Mouse (Mus musculus) heart, embryonic 11.5 days (tissue): ENCODE results near the gene Ltbp1. TPM values are rescaled to one million over a fixed set of nuclear protein-coding genes. Genes with fewer than 3 reads are reported as not detected.

Experiments
- ATAC-seq: fragments of 200-750 bp; cut with Nextera tagmentation; replicated peaks from 2 replicates; pipeline ENCODE4 v1.8.0; 2017; ENCODE audit warnings: moderate library complexity; ENCODE audit not compliant: insufficient number of reproducible peaks, low FRiP score, low TSS enrichment
- H3K27ac ChIP-seq: fragments of 300-500 bp; sonication (generic); 2 replicates; pipeline ENCODE4 v1.5.1; 2014; ENCODE audit warnings: mild to moderate bottlenecking, low read depth, low read length
- H3K27me3 ChIP-seq: fragments of 300-500 bp; sonication (generic); 2 replicates; pipeline ENCODE4 v1.6.1; 2014; ENCODE audit warnings: mild to moderate bottlenecking, low read length, mixed read lengths; ENCODE audit not compliant: control insufficient read depth, insufficient read depth
- H3K36me3 ChIP-seq: fragments of 300-500 bp; sonication (generic); 2 replicates; pipeline ENCODE4 v1.6.1; 2014; ENCODE audit warnings: mild to moderate bottlenecking, low read length, moderate library complexity, mixed read lengths; ENCODE audit not compliant: control insufficient read depth, insufficient read depth
- H3K4me1 ChIP-seq: fragments of 300-500 bp; sonication (generic); 2 replicates; pipeline ENCODE4 v1.6.1; 2014; ENCODE audit warnings: low read length; ENCODE audit not compliant: control insufficient read depth, insufficient read depth
- H3K4me2 ChIP-seq: fragments of 300-500 bp; sonication (generic); 2 replicates; pipeline ENCODE4 v1.6.1; 2014; ENCODE audit warnings: mild to moderate bottlenecking, moderate library complexity
- H3K4me3 ChIP-seq: fragments of 300-500 bp; sonication (generic); 2 replicates; pipeline ENCODE4 v1.5.1; 2014; ENCODE audit warnings: low read depth, low read length
- H3K9ac ChIP-seq: fragments of 300-500 bp; sonication (generic); 2 replicates; pipeline ENCODE4 v1.6.1; 2014; ENCODE audit warnings: mild to moderate bottlenecking, low read depth, low read length, moderate library complexity
- H3K9me3 ChIP-seq: fragments of 300-500 bp; sonication (generic); replicated peaks from 2 replicates; pipeline ENCODE4 v1.6.1; 2016; ENCODE audit warnings: low read length; ENCODE audit not compliant: control insufficient read depth
- WGBS: fragments of 180-500 bp; shearing (Covaris S2); extraction: QIAGEN DNeasy Blood & Tissue Kit; methylation state at CpG from one replicate; pipeline ENCODE4 v1.1.7; 2014; ENCODE audit not compliant: insufficient replicate concordance; 5-methylcytosine and 5-hydroxymethylcytosine counted together
- polyA plus RNA-seq: library from polyadenylated mRNA; unstranded; fragments of >200 nt; fragmentation: Nextera tagmentation; extraction: Ambion mirVana; gene quantifications from 2 replicates; pipeline ENCODE4 v1.2.1, GENCODE M21; 2014

Gene Ltbp1
- polyA plus RNA-seq, 1 experiment from 2014 or later: 45.4 TPM

DNA sequence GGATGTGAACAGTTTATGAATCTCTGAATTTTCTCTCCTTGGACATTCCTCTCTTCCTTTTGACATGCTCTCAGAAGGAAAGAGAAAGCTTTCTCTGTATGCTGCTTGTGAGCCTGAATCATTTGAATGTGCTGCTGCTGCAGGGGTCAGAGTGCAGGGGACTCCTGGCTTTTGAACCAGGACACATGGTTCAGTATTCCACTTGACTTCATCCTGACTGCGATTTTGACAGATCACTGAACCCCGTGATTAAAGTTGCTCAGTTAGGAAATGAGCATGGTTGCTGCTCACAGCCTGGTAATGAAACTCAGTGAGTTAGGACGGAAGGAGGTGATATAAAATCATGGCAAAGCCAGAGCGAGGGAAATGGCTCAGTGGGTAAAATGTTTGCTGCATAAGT lies 95.8 kb downstream of the Ltbp1 start:
- H3K9ac ChIP-seq: no peak overlapping the region
- no peaks in the 10 kb centered on the region for H3K27me3 ChIP-seq
- H3K4me2 ChIP-seq: no peak overlapping the region
- WGBS: 79% methylated on average over 4 of the region's 4 CpGs
- no peak for ATAC-seq
- no peak overlapping the region for H3K27ac ChIP-seq
- no peaks in the 10 kb centered on the region for H3K4me1 ChIP-seq
- H3K4me3 ChIP-seq: no peak overlapping the region
- H3K36me3 ChIP-seq: no peaks in the 10 kb centered on the region
- no peaks in the 10 kb centered on the region for H3K9me3 ChIP-seq

GRCm38 (mm10) chr17:75101994-75102393 lies 96.6 kb downstream of the Ltbp1 start:
- H3K4me3 ChIP-seq: no peak overlapping the region
- H3K36me3 ChIP-seq: no peaks in the 10 kb centered on the region
- H3K4me2 ChIP-seq: no peak overlapping the region
- H3K27me3 ChIP-seq: no peaks in the 10 kb centered on the region
- 84% methylated on average over 8 of the region's 8 CpGs for WGBS
- no peaks in the 10 kb centered on the region for H3K4me1 ChIP-seq
- no peaks in the 10 kb centered on the region for H3K9me3 ChIP-seq
- no peak for ATAC-seq
- H3K9ac ChIP-seq: no peak overlapping the region
- no peak overlapping the region for H3K27ac ChIP-seq

- ATAC-seq: no peak
- H3K27ac ChIP-seq: no peak overlapping the region
- H3K27me3 ChIP-seq: no peaks in the 10 kb centered on the region
- H3K9me3 ChIP-seq: no peaks in the 10 kb centered on the region
- H3K4me3 ChIP-seq: no peak overlapping the region
- no peak overlapping the region for H3K4me2 ChIP-seq
- no peaks in the 10 kb centered on the region for H3K36me3 ChIP-seq
- H3K9ac ChIP-seq: no peak overlapping the region
- WGBS: 82% methylated on average over 7 of the region's 7 CpGs
- H3K4me1 ChIP-seq: no peaks in the 10 kb centered on the region
Observed at GRCm38 (mm10) chr17:75107412-75107811, 102.0 kb downstream of the Ltbp1 start.

DNA sequence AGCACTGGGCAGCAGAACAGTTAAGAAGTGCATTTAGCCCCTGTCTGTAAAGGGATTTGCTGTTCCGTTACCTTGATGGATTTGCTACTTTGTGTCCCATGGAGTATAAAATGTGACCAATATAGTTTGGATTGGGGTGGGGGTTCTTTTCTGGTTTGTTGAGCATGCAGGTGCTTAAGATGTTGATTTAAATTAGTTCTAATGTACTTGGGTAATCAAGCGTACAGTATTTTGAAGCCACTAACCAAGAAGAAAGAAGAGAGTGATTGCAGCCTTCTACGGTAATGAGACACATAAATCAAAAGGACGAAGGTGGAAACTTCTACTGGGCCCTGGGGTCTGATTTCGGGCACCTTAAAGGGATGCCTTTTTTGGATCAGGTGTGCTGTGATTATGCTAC lies 102.5 kb downstream of the Ltbp1 start:
- no peak for ATAC-seq
- H3K4me3 ChIP-seq: no peak overlapping the region
- H3K4me2 ChIP-seq: no peak overlapping the region
- no peaks in the 10 kb centered on the region for H3K9me3 ChIP-seq
- H3K36me3 ChIP-seq: no peaks in the 10 kb centered on the region
- H3K4me1 ChIP-seq: peaks cover 1% of the 10 kb centered on the region; the same call in 1 of the 2 replicates
- WGBS: 85% methylated on average over 5 of the region's 5 CpGs
- no peaks in the 10 kb centered on the region for H3K27me3 ChIP-seq
- H3K9ac ChIP-seq: no peak overlapping the region
- H3K27ac ChIP-seq: no peak overlapping the region

GRCm38 (mm10) chr17:75109081-75109716 lies 103.8 kb downstream of the Ltbp1 start:
- WGBS: 78% methylated on average over 5 of the region's 5 CpGs

DNA sequence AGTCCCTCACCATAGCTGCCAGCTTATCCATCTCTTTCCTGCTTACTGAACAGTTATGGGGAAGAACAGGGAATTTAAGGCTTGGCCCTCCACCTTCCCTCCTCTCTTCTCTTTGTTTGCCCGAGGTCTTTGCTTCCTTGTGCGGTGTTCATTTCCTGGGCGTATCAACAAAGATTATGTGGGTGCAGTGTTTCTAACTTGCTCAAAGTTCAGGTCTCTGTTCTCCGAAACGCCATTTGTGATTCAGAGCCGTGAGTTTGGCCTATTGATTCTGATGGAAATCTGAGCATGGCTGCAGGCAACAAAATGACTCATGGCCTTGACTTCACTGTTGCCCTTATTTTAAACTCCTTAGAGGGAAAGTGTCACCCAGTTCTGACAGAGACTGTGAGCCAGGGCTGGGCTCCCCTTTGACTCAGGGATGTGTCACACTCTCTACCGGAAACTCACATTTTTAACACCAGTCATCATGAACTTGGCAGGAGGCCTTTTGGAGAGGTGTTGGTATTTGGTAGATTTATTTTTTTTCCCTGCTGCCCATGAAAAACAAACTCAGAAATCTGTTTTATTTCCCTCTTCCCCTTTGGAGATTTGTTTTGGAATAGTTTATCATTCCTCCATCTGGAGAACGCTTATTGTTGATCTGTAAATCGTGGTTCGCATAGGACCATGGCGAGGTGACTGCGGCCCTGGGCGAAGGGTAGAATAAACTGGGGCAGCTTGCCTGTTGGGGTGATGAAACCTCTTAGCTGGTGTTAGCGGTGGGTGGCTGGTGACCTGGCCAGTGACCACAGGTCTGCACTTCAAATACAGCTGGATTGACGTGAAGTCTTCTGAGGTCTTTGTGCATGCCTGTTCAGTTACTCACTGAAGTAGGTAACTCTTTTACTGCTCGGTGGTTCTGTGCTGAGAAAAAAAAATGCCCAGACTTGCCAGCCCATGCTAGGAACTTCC lies 105.2 kb downstream of the Ltbp1 start:
- no peak for ATAC-seq
- Histone ChIP-seq H3K9me3 (no peaks in the 10 kb centered on the region), H3K36me3 (no peaks in the 10 kb centered on the region), H3K27ac (no peak overlapping the region), H3K4me3 (no peak overlapping the region), H3K27me3 (no peaks in the 10 kb centered on the region), H3K4me1 (peaks cover 3% of the 10 kb centered on the region; the same call in 1 of the 2 replicates), H3K4me2 (no peak overlapping the region), H3K9ac (no peak overlapping the region)
- 80% methylated on average over 16 of the region's 16 CpGs for WGBS

More at GRCm38 (mm10) chr17:75109081-75109716, 103.8 kb downstream of the Ltbp1 start:
- Histone ChIP-seq H3K4me1 (peaks cover 3% of the 10 kb centered on the region; the same call in 1 of the 2 replicates), H3K27me3 (no peaks in the 10 kb centered on the region), H3K4me2 (no peak overlapping the region), H3K9me3 (no peaks in the 10 kb centered on the region), H3K36me3 (no peaks in the 10 kb centered on the region), H3K27ac (no peak overlapping the region), H3K4me3 (no peak overlapping the region), H3K9ac (no peak overlapping the region)
- no peak for ATAC-seq

GRCm38 (mm10) chr17:75115594-75115993 lies 110.2 kb downstream of the Ltbp1 start:
- H3K27me3 ChIP-seq: no peaks in the 10 kb centered on the region
- H3K27ac ChIP-seq: no peak overlapping the region
- no peak overlapping the region for H3K9ac ChIP-seq
- ATAC-seq: no peak
- H3K4me1 ChIP-seq: peaks cover 3% of the 10 kb centered on the region
- no peak overlapping the region for H3K4me2 ChIP-seq
- H3K36me3 ChIP-seq: no peaks in the 10 kb centered on the region
- H3K9me3 ChIP-seq: no peaks in the 10 kb centered on the region
- no peak overlapping the region for H3K4me3 ChIP-seq
- 80% methylated on average over 8 of the region's 8 CpGs for WGBS

DNA sequence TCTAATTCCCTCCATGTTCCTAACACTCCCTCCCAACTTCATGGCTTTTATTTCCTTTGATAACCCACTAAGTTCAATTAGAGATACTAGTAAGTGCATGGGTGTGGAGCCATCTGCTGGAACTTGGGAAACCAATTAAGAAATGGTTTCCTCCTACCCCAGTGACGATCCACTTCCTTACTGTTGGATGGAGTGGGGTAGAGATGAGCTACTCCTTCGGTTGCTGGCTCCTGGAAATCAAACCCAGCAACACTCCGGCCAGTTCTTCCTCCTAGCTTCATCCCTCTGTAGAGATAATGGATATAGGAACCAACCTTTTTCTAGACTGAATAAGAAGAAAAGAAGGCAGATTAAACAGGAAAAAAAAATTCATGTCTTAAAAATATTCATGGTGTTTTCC lies 113.5 kb downstream of the Ltbp1 start:
- H3K27me3 ChIP-seq: no peaks in the 10 kb centered on the region
- no peak overlapping the region for H3K27ac ChIP-seq
- no peaks in the 10 kb centered on the region for H3K36me3 ChIP-seq
- no peaks in the 10 kb centered on the region for H3K9me3 ChIP-seq
- H3K9ac ChIP-seq: no peak overlapping the region
- ATAC-seq: no peak
- H3K4me1 ChIP-seq: no peaks in the 10 kb centered on the region; the same call in 1 of the 2 replicates
- no peak overlapping the region for H3K4me2 ChIP-seq
- WGBS: 85% methylated on average over 3 of the region's 3 CpGs
- no peak overlapping the region for H3K4me3 ChIP-seq
